8 mouse cellular contexts compared by ENCODE assay signal in the genomic region with DNA sequence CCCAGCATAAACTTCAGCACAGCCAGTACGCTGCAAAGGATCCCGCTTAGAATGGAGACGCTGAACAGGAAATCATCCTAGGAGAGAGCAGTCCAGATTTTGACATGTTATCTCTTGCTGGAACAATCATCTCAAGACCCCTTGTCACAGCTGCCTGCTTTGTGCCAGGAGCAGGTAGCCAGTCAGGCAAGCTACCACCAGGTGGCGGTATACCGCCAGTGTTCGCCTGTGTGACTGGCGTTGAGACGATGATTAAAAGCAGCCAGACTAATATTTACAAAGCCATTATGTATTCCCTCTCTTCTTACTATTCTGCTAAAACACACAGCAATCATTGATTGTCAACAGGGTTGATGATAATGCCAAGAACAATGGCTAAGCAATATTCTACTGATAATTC.
DNase-seq lines count a peak whose midpoint lies in the region; ATAC-seq and TF ChIP-seq lines count a peak whose summit lies in the region.

No protein-coding gene starts in this region.

- H3K36me3 ChIP-seq in lung, postnatal 0 days (ENCODE audit: insufficient read depth, low read length), result no peaks in the 10 kb centered on the region

- H3K9me3 ChIP-seq in lung, postnatal 0 days (ENCODE audit: low read length), result no peaks in the 10 kb centered on the region

- TF ChIP-seq EP300 in lung, postnatal 0 days (IDR thresholded peaks at IDR 0.05), result no peak

- H3K27me3 ChIP-seq in lung, postnatal 0 days (replicated peaks; ENCODE audit: insufficient read depth, low read length), result 0 out of 2 replicates have a peak, but pooled peaks cover 2% of the 10 kb centered on the region

- no peak overlapping the region for H3K27ac ChIP-seq in lung, postnatal 0 days (ENCODE audit: low read length)

- H3K4me1 ChIP-seq in lung, postnatal 0 days (ENCODE audit: insufficient read depth, low read depth, low read length), result no peaks in the 10 kb centered on the region

- H3K4me2 ChIP-seq in lung, postnatal 0 days (replicated peaks; ENCODE audit: low read depth, low read length), result no peak overlapping the region

- DNase-seq in adrenal gland, postnatal 14 days, result peak; percentile 88
- peak; percentile 68 for DNase-seq in embryo, embryonic 11.5 days (ENCODE audit: low read depth, low spot score)
- peak; percentile 60 for DNase-seq in heart, adult 8-10 months (ENCODE audit: low spot score)
- peak; percentile 10 for DNase-seq in large intestine, adult 2 months (ENCODE audit: low read depth, low spot score)
- peak; percentile 74 for DNase-seq in lung, postnatal 0 days (ENCODE audit: low spot score)
- DNase-seq in ovary, postnatal 36 days (ENCODE audit: low spot score), result peak; percentile 69
- DNase-seq in thymus, postnatal 14 days, result peak; percentile 81

- no peak overlapping the region for H3K4me3 ChIP-seq in lung, postnatal 0 days (ENCODE audit: low read depth, low read length)

- no peak overlapping the region for H3K9ac ChIP-seq in lung, postnatal 0 days (replicated peaks; ENCODE audit: low read depth)

- peak; percentile 94 for TF ChIP-seq CTCF in lung, postnatal 0 days (IDR thresholded peaks at IDR 0.05)

- ATAC-seq in CD4-positive, CD25-positive, alpha-beta regulatory T cell, adult 4 months, result peak; percentile 70
- ATAC-seq in lung, postnatal 0 days, result peak; percentile 44; the same call in 1 of the 2 replicates

- WGBS in large intestine, adult 2 months, result 11% methylated on average over 8 of the region's 8 CpGs
- 8% methylated on average over 8 of the region's 8 CpGs for WGBS in lung, postnatal 0 days

Comparison
In these comparisons a context has a peak if more than half of its experiments do, and no peak if none do; other contexts are left out.
1. DNase-seq: peak in every context shown above with its lines; median percentile 88 in adrenal gland, postnatal 14 days; 81 in thymus, postnatal 14 days; 74 in lung, postnatal 0 days; 69 in ovary, postnatal 36 days; 68 in embryo, embryonic 11.5 days; 60 in heart, adult 8-10 months; 10 in large intestine, adult 2 months.